Mouse (Mus musculus) adrenal gland (tissue): ENCODE results near the gene Klf4.

Experiments
- intact Hi-C: fragments of 180-260 bp; cut with DNase I; formaldehyde crosslinking; loops from one replicate; pipeline ENCODE4 v1.15.1; 2025
- long read RNA-seq, 2 experiments: library from polyadenylated mRNA; unstranded; transcript quantifications; one replicate each; pipeline ENCODE4 v2.0.0; 2020; ENCODE audit warnings: borderline replicate concordance in 1 of 2; ENCODE audit not compliant: insufficient replicate concordance in 1 of 2

Klf4 gene
- long read RNA-seq, experiment 1, partial matches to known transcripts: 2 of 2 reads
- long read RNA-seq, experiment 1, other reads (novel, unspliced or antisense): 0 of 2 reads
- long read RNA-seq, experiment 2, partial matches to known transcripts: 2 of 4 reads
- long read RNA-seq, experiment 2, other reads (novel, unspliced or antisense): 0 of 4 reads

DNA sequence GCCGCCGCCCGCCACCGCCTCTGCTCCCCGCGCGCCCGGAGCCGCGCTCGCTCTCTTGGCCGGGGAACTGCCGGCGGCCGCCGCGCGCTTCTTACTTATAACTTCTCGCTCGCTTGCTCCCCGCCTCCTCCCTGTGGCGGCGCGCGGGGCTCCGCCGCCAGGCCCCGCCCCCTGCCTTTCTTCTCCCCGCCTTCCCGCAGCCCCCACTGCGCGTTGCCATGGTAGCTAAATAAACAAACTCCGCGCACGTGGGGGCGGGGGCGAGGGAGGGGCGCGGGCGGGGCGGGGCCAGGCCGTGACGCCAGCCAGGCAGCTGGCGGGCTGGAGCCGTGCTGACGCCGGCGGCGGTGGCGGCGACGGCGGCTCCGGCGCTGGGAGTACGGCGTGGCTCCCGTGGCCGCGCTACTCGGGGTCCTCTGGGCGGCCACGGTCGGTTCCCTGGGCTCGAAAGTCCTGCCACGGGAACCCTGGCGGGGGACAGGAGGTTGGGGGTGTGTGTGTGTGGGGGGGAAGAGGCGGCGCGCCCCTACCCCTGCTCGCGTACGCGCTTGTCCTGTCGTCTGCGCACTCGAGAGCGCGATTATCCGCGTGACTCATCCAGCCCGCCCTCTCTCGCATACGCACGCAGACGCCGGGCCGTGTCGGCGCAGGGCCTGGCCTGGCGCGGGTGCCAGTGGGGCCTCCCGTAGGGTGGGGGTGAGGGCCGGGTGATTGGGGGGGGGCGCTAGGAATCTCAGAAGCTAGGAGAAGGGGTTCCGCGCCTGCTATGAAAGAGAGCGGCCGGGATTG is at the start of gene Klf4:
Gene Klf4, minus strand, starts transcription at position 60 of the 789 bp plus-strand sequence.
- intact Hi-C loops: loop anchor here (2.0 to 10.0 kb wide), 5 partner anchors 118 to 830 kb away; no protein-coding TSS in a partner anchor

DNA sequence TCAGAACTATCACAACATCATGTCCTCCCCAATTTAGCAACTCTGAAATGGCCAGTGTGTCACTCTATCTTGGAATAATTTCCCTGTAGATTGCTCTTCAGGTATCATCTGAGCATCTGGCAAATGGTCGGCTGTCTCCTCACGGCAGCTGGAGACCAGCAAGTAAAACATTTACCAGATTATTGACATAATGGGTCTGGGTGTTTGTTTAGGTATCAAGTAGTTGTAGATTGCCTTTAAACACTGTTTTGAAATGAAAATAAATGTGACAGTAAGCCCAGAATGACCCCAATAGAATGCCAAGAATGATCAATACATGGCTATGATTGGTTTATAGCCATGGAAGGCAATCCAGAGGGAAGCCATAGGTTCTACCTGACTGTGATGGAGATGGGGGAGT is 39.2 kb upstream of the Klf4 start:
- intact Hi-C loops: loop anchor here (5.0 kb wide), 1 partner anchor 296 kb away; no protein-coding TSS in a partner anchor

DNA sequence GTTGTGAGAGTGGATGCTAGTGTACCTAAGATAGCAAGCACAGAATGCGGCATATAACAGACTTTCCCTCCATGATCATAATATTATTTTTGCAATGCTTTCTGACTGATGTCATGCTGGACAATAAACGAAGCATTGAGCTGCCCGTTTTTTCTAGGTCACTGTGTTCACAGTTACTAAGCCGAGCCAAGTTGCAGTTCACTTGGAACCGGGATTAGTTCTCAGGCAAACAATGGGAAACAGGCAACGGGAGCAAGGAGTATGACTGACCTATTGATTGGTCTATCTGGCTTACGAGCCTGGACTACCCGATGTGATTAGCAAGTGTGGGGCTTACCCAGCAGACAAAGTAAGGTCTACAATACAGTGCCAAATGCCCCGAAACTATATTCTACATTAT is 35.7 kb upstream of the Klf4 start:
- intact Hi-C loops: no loop called here

DNA sequence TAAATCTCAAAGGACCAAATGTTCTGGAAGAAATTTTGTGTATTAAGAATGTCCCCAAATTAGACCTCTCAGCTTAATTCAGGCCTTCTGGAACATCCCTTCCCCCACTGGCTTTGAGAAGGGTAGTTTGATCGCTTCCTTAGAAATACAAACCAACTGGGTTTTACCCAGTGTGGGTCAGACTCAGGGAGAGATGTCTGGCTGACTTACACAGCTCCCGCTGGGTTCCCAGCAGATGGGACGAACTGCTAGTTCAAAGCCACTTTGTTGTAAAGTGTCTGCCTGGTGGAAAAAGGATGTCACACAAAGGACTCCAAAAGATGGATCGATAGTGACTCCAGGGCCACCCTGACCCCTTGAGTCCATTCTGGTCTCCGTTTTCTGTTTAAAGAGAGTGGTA is 35.3 kb upstream of the Klf4 start:
- intact Hi-C loops: no loop called here

DNA sequence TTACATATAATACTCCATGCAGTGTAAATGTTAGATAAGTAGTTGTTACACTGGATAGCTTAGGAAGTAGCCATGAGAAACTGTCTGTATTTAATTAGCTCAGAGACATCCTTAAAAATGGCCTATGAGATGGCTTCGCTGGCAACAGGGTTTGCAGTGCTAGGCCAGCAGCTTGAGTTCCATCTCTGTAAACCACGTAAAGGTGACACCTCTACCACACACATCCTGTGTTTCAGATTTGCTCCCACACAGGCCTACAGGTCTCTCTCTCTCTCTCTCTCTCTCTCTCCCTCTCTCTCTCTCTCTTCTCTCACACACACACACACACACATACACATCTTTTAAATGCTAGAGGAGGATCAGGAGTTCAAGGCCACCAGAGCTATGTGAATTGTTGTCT is 32.1 kb upstream of the Klf4 start:
- intact Hi-C loops: no loop called here

DNA sequence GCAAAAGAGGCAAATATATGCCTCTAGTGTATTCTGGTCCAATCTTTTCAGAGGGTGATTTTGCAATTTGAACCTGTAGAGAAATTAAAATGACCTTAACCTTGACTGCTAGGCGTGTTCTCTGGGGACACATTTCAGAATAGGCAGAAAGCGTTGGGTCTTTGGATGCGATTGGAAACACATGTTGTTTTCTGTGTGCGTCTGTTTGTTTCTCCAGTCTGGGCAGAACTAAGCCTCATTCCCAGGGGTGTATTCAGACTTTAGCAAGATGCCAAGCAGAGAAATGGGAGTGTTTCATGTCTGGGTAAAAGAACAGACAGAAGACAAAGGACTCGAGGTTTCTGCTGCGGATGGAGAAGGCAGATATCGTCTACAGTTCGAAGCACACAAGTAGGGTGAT is 30.8 kb upstream of the Klf4 start:
- intact Hi-C loops: no loop called here

DNA sequence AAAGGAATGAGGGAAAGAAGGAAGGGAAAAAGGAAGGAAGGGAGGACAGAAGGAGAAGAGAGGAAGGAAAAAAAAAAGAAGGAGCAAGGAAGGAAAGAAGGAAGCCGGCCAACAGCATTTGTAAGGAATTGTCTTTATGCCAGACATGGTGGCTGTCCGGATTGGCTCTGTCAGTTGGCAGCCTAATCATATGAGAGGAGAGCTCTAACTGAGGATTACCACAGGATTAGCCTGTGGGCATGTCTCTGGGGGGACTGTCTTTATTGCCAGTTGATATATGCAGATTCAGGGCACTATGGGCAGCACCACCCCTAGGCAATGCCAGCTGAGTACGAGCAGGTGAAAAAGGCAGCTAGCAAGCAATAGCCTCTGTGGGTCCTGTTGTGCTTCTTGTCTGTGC is 29.8 kb upstream of the Klf4 start:
- intact Hi-C loops: no loop called here

DNA sequence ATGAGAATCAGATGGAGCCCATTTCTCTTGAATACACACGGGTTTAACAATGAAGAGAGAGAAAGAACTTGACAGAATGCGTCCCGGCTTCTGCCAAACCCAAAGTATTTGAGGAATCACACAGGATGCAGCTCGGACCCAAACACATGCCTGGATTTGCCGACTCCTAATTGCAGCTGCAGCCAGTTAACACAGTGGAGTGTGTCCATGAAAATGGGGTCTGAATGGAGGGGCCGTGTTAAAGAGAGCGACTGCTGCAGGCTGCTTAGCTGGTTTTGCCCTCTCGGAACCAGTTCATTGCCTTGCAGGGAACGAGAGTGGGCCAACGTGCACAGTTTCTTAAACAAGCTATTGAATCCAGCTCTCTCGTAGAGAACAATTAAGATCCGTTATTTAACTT is 14.6 kb upstream of the Klf4 start:
- intact Hi-C loops: no loop called here

DNA sequence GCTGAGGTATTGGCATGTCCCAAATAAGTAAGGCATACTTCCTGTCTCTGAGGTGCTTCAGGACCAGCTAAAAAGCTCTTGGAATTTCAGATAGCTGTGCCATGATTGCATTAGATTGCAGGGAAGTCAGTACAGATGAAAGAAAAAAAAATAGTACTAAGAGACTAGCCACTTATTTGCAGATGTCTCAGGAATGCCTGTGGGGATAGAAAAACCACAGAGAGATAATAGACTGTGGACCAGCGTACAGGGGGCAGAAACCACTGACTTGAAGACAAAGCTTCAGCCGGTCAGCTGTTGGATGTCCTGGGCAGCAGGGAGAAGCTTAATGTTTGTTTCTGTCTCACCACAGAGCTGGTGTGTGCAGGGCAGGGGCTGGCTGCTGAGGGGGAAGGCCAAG is 10.5 kb upstream of the Klf4 start:
- intact Hi-C loops: no loop called here

DNA sequence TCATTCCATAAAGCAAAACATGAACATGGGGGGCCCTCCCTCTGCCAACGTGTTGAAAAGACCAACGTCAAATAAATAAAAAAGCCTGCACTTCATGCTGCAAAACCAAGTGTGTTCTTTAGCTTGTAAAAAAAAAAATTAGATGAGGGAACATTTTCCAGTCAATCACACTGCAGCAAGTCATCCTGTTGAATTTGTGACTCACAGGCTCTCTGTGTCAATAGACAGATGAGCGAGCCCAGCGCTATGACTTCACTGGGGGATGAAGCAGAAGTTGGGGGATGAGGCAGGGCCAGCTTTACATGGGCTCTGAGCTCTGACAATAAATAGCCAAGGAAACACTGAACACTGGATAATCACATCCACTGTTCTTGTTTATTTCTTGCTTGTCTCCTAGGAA is 9.4 kb upstream of the Klf4 start:
- intact Hi-C loops: no loop called here

DNA sequence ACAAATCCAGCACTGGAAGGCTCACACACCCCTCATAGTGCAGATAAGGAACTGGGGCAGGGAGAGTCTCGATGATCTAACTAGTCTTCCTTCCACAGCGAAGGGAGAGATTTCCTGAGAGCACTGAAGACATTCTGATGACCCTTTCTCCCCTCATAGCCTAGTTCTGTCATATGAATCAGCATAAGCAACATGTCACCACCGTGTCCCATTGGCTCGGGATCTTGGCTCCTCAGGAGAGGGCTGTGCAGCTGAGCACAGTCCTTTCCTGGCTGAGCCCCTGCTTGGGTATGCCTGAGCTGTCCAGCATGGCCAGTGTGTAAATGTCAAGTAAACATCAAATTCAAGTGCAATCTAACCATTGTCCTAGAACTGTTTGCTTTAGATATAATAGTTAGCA is 9.0 kb upstream of the Klf4 start:
- intact Hi-C loops: no loop called here

DNA sequence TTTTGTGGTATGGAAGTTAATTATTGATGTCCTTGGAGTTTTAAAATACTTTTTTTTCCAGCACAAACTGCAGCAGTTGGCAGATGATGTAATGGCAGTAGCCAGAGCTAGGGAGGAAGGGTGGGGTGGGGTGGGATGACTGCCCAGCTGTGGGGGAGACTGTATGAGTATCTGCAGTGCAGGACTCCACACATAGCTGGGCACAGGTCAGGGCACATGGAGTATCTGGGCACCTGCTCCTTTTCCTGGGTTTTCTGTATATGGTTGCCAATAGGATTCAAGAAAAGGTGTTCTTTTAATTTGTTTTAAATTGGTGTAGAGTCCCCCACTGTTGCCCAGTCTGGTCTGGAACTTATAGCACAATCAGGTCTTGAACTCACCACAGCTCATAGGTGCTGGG is 2.7 kb upstream of the Klf4 start:
- intact Hi-C loops: loop anchor here (10.0 kb wide), 1 partner anchor 440 kb away; no protein-coding TSS in a partner anchor

DNA sequence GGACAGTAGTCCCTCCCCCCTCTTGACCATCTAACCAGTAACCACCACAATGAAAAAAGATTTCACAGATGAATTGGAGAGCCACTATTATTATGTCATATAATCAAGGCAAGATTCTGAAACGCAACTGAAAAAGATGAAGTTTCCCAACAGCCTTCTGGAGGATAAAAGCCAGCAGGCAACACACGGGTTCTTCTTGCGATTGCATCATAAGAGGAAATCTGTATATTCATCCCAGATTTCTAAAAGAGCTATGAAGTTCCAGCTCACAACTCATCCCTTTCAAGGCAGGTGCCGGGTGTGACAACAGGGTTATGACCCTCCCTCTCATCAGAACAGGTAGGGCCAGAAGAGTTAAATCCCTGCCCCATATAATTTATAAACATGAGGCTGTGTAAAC is 2.2 kb upstream of the Klf4 start:
- intact Hi-C loops: loop anchor here (5.0 to 10.0 kb wide), 4 partner anchors 440 to 828 kb away; no protein-coding TSS in a partner anchor

DNA sequence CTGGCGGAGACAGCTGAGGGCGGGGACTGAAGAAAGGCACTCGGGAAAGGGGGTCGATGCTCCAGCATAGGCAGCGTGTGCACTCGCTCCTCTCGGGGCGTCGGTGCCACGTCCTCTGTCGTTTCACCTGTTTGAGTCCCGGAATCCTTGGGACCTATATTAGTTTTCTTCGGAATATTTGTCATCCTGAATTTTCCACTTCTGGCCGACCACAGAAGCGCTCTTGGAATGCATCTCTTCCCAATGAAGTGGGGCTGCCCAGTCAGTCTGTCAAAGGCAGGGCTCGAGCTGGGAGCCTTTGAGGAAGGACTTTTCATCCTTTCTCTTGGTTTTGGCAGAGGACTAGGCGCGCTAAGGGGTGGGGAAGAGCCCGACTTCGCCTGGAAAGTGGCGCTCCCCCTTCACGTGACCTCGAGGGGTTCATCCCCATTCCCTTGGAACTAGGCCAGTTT is 1.6 kb upstream of the Klf4 start:
- intact Hi-C loops: loop anchor here (2.0 to 10.0 kb wide), 5 partner anchors 117 to 828 kb away; no protein-coding TSS in a partner anchor

DNA sequence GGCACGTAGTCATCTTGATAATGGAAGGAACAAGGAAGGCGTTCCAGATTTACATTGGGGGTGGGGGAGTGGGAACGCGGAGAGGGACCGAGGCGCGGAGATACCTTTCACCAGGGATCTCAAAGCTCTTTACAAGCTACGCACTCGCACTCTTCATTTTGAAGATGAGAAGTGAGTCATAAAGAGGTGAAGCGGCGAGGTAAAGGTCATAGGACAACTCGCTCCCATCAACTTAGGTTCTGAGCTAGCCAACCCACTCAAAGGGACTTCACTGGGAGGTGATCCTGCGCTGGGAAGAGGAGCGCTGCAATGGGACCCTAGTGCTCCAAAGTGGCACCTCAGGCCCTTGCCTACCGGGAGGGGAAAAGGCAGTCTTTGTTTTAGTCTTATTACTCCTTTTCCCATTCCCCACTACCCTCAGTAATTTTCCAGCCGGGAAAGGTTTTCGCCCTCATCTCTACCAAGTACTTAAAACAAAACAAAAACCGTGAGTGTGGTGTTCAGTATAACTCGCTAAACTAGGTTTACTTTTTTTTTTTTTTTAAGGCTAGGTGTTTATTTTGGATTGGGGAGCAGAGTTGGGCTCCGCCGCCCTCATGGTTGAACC is 1.0 kb upstream of the Klf4 start:
- intact Hi-C loops: loop anchor here (2.0 to 10.0 kb wide), 5 partner anchors 118 to 829 kb away; no protein-coding TSS in a partner anchor

DNA sequence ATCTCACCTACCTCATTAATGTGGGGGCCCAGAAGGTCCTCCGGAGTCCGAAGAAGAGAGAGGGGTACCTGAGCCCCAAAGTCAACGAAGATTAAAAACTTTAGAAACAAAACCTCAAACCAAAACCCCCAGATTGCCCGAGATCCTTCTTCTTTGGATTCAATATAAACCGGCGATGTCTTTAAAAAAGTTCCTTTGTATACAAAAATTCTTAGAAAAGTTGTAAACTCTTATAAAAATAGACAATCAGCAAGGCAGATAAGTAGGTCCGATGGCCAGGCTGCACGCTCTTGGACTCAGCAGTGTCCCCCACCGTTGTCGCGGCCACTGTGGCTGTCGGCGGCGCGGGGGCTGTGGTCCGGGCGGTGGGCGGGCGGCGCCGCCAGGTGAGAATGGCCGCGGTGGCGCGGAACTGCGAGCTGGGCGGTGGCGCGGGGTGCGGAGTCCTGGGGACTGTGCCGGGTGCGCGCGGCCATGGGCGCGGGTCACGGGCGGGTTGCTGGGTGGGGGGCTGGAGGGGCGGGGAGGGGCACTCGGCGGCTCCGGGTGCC is 335 bp downstream of the Klf4 start:
- intact Hi-C loops: loop anchor here (2.0 to 10.0 kb wide), 5 partner anchors 119 to 830 kb away; no protein-coding TSS in a partner anchor

DNA sequence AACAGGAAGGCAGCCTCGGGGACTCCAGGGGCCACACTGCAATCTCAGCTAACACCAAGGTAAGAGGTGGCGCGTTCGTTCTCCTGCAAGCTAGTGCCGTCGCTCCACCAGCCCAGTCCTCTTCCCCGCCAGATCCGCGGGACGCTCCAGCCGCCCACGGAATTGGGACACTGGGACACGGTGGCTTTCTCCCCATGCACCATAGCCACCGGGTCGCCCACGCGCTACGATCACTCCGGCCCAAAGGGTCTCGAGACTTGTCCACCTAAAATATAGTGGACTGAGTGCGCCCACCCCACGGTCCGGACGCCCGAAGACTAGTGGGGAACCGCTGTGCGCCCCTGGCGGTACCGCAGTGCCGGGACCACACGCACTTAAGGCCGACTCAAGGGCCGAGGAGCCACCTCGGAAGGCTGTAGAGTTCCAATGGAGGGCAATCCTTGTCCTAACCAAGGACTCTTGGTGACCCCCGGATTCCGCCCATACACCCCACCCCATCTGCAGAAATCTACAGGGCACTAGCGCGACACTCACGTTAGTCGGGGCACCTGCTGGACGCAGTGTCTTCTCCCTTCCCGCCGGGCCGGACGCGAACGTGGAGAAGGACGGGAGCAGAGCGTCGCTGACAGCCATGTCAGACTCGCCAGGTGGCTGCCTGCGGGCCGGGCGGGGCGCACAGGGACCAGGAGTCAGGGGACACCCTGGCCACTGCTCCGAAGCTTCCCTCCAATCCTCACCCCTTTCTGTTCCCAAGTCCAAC is 990 bp downstream of the Klf4 start:
- intact Hi-C loops: loop anchor here (5.0 to 10.0 kb wide), 4 partner anchors 444 to 831 kb away; no protein-coding TSS in a partner anchor

DNA sequence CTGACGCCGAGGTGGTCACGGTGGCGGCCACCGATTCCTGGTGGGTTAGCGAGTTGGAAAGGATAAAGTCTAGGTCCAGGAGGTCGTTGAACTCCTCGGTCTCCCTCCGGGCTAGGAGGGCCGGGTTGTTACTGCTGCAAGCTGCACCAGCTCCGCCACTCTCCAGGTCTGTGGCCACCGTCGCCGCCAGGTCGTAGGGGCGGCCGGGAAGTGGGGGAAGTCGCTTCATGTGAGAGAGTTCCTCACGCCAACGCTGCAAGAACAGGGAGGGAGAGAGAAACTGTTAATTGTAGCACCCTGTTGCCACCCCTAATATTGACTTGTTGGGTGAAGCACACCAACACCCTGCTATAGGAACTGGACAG is 1.6 kb downstream of the Klf4 start:
- intact Hi-C loops: loop anchor here (5.0 to 10.0 kb wide), 4 partner anchors 444 to 832 kb away; no protein-coding TSS in a partner anchor

DNA sequence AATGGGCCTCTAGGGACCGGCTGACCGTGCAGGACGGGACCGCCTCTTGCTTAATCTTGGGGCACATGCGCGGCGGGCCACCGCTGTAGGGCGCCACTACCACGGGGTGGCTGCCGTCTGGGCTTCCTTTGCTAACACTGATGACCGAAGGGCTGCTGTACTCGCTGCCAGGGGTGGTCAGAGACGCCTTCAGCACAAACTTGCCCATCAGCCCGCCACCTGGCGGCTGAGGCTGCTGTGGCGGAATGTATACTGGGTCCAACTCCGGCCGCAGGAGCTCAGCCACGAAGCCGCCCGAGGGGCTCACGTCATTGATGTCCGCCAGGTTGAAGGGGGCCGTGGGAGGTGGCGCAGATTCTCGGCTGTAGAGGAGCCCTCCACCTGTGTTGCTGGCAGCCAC is 2.0 kb downstream of the Klf4 start:
- intact Hi-C loops: loop anchor here (5.0 to 10.0 kb wide), 4 partner anchors 445 to 832 kb away; no protein-coding TSS in a partner anchor

DNA sequence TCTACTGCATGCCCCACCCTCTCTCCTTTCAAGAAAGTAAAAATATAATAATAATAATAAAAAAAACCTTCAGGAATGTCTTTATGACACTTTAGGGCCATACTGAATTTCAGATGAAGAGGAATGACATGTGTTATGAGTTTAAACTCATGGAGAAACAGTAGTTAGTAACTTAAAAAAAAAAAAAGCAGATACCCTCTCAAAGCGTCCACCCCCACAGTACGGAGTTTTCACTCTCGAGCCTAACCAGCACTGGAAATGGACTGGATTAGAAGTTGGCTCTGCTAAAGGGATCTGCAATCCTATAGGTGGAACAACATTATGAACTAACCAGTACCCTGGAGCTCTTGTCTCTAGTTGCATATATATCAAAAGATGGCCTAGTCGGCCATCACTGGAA is 3.9 kb downstream of the Klf4 start:
- intact Hi-C loops: no loop called here

DNA sequence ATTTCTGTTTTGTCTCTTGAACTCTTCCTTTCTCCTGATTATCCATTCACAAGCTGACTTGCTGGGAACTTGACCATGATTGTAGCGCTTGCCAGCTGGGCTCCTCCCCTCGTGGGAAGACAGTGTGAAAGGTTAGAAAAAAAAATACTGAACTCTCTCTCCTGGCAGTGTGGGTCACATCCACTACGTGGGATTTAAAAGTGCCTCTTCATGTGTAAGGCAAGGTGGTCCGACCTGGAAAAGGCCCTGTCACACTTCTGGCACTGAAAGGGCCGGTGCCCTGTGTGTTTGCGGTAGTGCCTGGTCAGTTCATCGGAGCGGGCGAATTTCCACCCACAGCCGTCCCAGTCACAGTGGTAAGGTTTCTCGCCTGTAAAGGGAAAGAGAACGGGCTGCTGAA is 4.3 kb downstream of the Klf4 start:
- intact Hi-C loops: no loop called here
